Mouse (Mus musculus) cerebellum, adult 18-20 months (tissue): Measurements from ENCODE around the gene Hist1h2af.
"Not testable (repeated sequence)": the region's sequence is repeated elsewhere in the genome, so short reads cannot be mapped to it uniquely, and the experiment has no call there.

ENCODE experiments used
- DNase-seq, 2 experiments: peaks; one replicate each; pipeline ENCODE4 v3.0.0; 2021

The Hist1h2af gene

GRCm38 (mm10) chr13:23536076-23536822 lies 2.5 kb downstream of the Hist1h2af start:
- DNase-seq = no peak

DNA sequence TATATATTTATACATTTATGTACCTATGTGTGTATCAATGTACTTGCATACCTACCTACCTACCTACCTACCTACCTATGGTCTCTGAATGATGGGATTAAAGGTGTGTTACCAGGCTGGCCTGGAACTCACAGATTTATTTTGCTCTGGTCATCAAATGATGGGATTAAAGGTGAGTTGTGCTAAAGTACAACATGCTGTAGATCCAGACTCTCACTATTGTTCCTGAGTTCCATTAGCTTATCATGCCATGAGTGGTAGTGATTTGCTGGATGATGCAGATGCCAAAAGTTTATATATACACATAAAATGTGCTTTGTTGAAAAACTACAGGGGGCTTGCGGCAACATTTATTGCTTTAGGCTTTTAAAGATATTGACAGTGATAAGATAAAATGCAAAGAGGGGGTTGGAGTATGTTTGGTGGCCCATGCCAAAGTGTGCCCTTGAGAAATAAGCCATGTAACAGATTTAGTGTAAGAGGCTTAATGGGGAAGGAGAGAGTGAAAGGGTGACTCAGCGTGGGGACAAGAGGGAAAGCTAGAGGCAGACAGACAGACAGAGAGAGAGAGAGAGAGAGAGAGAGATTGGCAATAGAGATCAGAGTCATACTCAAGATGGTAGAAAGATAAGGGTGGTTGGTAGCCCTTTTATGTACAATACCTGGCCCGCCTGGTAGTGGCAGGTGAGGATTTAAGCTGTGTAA lies 3.5 kb downstream of the Hist1h2af start:
- no peak for DNase-seq

GRCm38 (mm10) chr13:23538249-23538648 lies 4.5 kb downstream of the Hist1h2af start:
- no peak for DNase-seq

- DNase-seq = not testable (repeated sequence)
Measured at GRCm38 (mm10) chr13:23539821-23540220, 6.1 kb downstream of the Hist1h2af start.

- no peak for DNase-seq
Measured at GRCm38 (mm10) chr13:23541497-23541896, 7.8 kb downstream of the Hist1h2af start.

GRCm38 (mm10) chr13:23542225-23542980 lies 8.7 kb downstream of the Hist1h2af start:
- not testable (repeated sequence) for DNase-seq

- DNase-seq = peak; percentile 48 to 53
Measured at GRCm38 (mm10) chr13:23542999-23543607, 9.4 kb downstream of the Hist1h2af start, which contains the start of gene Hist1h2bh. Gene Hist1h2bh (minus strand): TSS chr13:23543392.

GRCm38 (mm10) chr13:23543965-23544786 lies 10.5 kb downstream of the Hist1h2af start, which contains the start of gene Hist1h3f:
Gene Hist1h3f (plus strand): TSS chr13:23544052.
- DNase-seq = peak; percentile 49 to 79

GRCm38 (mm10) chr13:23544787-23545120 lies 11.0 kb downstream of the Hist1h2af start:
- peak in 1 of 2 experiments; percentile 42 for DNase-seq

- no peak for DNase-seq
Measured at GRCm38 (mm10) chr13:23546694-23547093, 13.0 kb downstream of the Hist1h2af start.

DNA sequence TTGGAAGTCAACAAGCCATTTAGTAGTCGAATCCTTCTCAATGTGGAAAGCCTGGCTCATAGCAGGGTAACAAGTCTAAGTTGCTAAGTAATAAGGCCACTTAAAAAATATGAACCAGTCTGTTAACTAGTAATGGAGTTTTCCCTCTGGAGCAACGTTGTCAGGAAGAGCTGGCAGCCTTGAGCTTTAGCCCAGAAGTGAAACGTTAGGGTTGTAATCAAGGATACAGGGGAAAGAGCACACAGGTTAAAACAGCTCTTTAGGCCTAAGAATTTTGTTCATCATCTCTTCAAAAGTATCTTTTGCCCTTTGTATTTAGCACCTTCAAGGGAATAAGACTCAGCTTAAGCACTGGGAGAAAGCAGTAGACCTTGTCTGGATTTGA lies 17.0 kb downstream of the Hist1h2af start:
- no peak for DNase-seq

DNA sequence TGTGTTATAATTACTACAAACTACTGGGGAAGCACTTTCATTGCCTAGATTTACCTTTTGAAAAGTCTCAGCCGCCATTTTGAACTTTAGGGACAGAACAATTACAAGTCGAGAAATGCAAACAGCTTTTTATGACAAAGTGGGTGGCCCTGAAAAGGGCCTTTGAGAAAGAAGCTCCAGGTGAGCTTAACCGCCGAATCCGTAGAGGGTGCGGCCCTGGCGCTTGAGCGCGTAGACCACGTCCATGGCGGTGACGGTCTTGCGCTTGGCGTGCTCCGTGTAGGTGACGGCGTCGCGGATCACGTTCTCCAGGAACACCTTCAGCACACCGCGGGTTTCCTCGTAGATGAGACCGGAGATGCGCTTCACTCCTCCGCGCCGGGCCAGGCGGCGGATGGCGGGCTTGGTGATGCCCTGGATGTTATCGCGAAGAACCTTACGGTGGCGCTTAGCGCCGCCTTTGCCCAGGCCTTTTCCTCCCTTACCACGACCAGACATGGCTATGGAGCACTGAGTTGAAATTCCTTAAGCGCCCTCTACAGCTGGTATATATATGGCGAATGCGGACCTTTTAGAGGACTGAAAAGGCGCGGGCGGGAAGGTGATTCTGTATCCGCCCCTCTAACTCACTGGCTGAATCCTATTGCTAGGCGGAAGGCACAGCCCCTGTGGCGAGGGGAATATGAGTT lies 17.6 kb downstream of the Hist1h2af start, which contains the start of gene Hist1h4f:
Gene Hist1h4f, minus strand, starts transcription at position 503 of the 689 bp plus-strand sequence.
- peak; percentile 85 to 89 for DNase-seq

- no peak for DNase-seq
Measured at GRCm38 (mm10) chr13:23551931-23552914, 18.5 kb downstream of the Hist1h2af start.

DNA sequence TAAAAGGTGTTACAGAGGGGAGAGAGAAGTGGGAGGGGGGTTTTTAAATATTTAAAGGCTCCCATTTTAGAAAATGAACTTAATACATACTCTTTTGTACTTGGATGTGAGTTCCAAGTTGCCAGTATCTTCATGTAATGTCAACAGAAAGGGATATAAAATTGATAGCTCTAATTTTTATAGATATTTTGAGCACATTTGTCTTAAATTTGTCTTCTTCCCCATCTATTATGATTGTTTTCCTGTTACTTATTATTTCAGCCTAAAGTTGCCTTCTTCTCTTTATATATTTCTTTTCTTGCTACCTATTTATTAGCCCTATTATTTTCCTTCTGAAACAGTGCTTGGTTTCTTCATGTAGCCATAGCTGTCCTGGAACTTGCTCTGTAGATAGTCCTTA lies 19.3 kb downstream of the Hist1h2af start, which contains the start of gene Hist1h1d:
Gene Hist1h1d, plus strand, starts transcription at position 301 of the 400 bp plus-strand sequence.
- no peak for DNase-seq

DNA sequence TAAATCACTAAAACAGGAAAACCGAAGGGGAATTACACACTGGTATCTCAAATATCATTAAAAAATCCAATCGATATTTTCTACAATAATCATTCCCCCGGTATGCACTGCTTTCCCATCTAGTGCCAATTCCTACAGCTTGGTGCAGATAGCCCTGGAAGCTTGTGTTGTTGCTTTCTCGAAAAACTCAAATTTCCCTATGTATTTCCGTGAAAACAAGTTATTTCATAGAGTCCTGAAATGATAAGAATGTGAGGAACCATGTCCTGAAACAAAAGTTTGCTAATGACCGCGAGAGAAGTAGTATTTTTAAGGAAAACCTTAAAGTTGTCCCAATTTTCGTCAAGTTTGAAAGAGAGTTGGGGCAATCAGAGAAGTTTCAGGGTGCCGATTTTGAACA lies 20.7 kb downstream of the Hist1h2af start:
- no peak for DNase-seq

DNA sequence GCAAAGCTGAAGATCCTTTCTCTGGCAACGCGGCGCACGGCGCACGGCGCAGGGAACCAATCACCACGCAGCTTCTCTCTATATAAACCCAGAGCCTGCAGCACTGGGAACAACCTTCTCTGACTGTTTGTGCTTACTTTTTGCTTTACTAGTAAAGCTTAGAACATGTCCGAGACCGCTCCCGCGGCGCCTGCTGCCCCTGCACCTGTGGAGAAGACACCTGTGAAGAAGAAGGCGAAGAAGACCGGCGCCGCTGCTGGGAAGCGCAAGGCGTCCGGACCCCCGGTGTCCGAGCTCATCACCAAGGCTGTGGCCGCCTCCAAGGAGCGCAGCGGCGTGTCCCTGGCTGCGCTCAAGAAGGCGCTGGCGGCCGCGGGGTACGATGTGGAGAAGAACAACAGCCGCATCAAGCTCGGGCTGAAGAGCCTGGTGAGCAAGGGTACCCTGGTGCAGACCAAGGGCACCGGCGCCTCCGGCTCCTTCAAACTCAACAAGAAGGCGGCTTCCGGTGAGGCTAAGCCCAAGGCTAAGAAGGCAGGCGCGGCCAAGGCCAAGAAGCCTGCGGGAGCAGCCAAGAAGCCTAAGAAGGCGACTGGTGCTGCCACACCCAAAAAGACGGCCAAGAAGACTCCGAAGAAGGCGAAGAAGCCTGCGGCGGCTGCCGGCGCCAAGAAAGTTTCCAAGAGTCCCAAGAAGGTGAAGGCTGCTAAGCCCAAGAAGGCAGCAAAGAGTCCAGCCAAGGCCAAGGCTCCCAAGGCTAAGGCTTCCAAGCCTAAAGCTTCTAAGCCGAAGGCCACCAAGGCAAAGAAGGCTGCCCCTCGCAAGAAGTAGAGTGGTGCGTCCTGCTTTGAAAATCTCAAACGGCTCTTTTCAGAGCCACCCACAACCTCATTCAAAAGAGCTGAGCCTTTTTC lies 21.5 kb downstream of the Hist1h2af start:
- DNase-seq = peak; percentile 71 to 72

DNA sequence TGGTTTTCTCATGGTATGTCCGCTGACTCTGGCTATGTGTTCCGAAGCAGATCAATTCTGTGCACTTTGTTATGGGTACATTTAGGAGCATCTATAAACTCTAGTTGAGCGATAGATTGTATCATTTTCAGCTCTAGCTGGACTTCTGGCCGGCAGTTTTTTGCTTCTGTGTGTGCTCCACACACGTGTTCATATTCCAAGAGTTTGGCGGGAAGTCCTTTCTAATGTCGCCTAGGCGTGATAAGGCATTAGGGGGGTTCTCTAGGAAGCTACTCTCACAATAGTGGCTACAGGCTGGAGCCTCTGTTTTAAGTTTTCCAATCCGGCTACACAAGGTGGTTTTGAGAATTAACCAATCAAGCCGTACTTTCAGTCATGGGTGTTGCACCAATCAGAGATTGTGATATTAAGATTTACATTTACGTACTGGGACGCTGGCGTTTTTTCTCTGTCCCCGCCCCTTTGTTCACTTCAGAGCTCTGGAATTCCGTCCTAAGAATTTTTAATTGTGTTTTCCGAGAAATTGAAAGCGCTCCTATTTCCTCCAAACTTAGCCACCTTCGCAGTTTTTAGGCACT lies 22.2 kb downstream of the Hist1h2af start:
- peak; percentile 64 to 68 for DNase-seq

GRCm38 (mm10) chr13:23556906-23557305 lies 23.2 kb downstream of the Hist1h2af start:
- no peak for DNase-seq
